Mouse (Mus musculus) heart, postnatal 0 days (tissue): ENCODE results near the gene Slc44a3. TPM values are rescaled to one million over a fixed set of nuclear protein-coding genes. Genes with fewer than 3 reads are reported as not detected.
"Not testable (repeated sequence)": the region's sequence is repeated elsewhere in the genome, so short reads cannot be mapped to it uniquely, and the experiment has no call there.

ENCODE experiments used
- ATAC-seq: fragments of 200-750 bp; cut with Nextera tagmentation; 2 replicates; pipeline ENCODE4 v1.8.0; 2017; ENCODE audit warnings: low read depth, moderate number of reproducible peaks, moderate library complexity; ENCODE audit not compliant: insufficient read depth
- DNase-seq: peaks from one replicate; pipeline ENCODE4 v3.0.0-alpha.2; 2016; ENCODE audit warnings: low spot score
- H3K27ac ChIP-seq: fragments of 300-500 bp; sonication (generic); 2 replicates; pipeline ENCODE4 v1.5.1; 2014; ENCODE audit warnings: low read depth, mild to moderate bottlenecking
- H3K27me3 ChIP-seq: fragments of 300-500 bp; sonication (generic); 2 replicates; pipeline ENCODE4 v1.6.1; 2014; ENCODE audit warnings: low read length, mixed read lengths; ENCODE audit not compliant: control insufficient read depth, insufficient read depth
- H3K36me3 ChIP-seq: fragments of 300-500 bp; sonication (generic); replicated peaks from 2 replicates; pipeline ENCODE4 v1.6.1; 2014; ENCODE audit warnings: low read length, mixed read lengths; ENCODE audit not compliant: control insufficient read depth, insufficient read depth
- H3K4me1 ChIP-seq: fragments of 300-500 bp; sonication (generic); 2 replicates; pipeline ENCODE4 v1.6.1; 2014; ENCODE audit warnings: antibody characterized with exemption; ENCODE audit not compliant: control insufficient read depth, insufficient read depth
- H3K4me2 ChIP-seq: fragments of 300-500 bp; sonication (generic); 2 replicates; pipeline ENCODE4 v1.6.1; 2014; ENCODE audit warnings: low read depth, mild to moderate bottlenecking, low read length, moderate library complexity
- H3K4me3 ChIP-seq: fragments of 300-500 bp; sonication (generic); 2 replicates; pipeline ENCODE4 v1.5.1; 2014; ENCODE audit warnings: low read depth, low read length
- H3K9ac ChIP-seq: fragments of 300-500 bp; sonication (generic); replicated peaks from 2 replicates; pipeline ENCODE4 v1.6.1; 2014; ENCODE audit warnings: low read depth, low read length, mixed read lengths
- H3K9me3 ChIP-seq: fragments of 300-500 bp; sonication (generic); replicated peaks from 2 replicates; pipeline ENCODE4 v1.6.1; 2016; ENCODE audit warnings: low read length; ENCODE audit not compliant: control insufficient read depth
- CTCF ChIP-seq: IDR thresholded peaks from 2 replicates; pipeline ENCODE4 v1.5.1; 2016; ENCODE audit warnings: antibody characterized with exemption, control low read depth, low read depth
- EP300 ChIP-seq: IDR thresholded peaks from 2 replicates; pipeline ENCODE4 v1.6.1; 2016; ENCODE audit warnings: antibody characterized with exemption, low read depth
- WGBS: fragments of 180-500 bp; shearing (Covaris S2); extraction: QIAGEN DNeasy Blood & Tissue Kit; methylation state at CpG from one replicate; pipeline ENCODE4 v1.1.7; 2014; 5-methylcytosine and 5-hydroxymethylcytosine counted together
- polyA plus RNA-seq: library from polyadenylated mRNA; unstranded; fragments of >200 nt; fragmentation: Nextera tagmentation; extraction: Ambion mirVana; gene quantifications from 2 replicates; pipeline ENCODE4 v1.2.1, GENCODE M21; 2015
- total RNA-seq: library from RNA; depleted of rRNA; stranded (reverse); fragments of >200 nt; gene quantifications from 2 replicates; pipeline ENCODE4 v1.2.3, GENCODE M21; 2014; ENCODE audit warnings: low replicate concordance

Slc44a3 gene
- total and polyA plus RNA-seq, 2 experiments from 2014 or later, result 0.79 to 6.0 TPM

GRCm38 (mm10) chr3:121552723-121553122, 20.5 kb upstream of the Slc44a3 start:
- Histone ChIP-seq H3K4me1 (peaks cover 7% of the 10 kb centered on the region), H3K27me3 (no peaks in the 10 kb centered on the region), H3K4me2 (no peak overlapping the region), H3K4me3 (no peak overlapping the region), H3K9me3 (no peaks in the 10 kb centered on the region), H3K9ac (no peak overlapping the region), H3K27ac (no peak overlapping the region), H3K36me3 (no peaks in the 10 kb centered on the region)
- WGBS, result 50% methylated on average over 11 of the region's 11 CpGs
- TF ChIP-seq EP300 (no peak), CTCF (no peak)
- ATAC-seq (no peak), DNase-seq (no peak)

- Histone ChIP-seq H3K36me3 (no peaks in the 10 kb centered on the region), H3K9ac (no peak overlapping the region), H3K9me3 (no peaks in the 10 kb centered on the region), H3K4me1 (peaks cover 6% of the 10 kb centered on the region), H3K4me3 (no peak overlapping the region), H3K27ac (no peak overlapping the region), H3K4me2 (no peak overlapping the region), H3K27me3 (no peaks in the 10 kb centered on the region)
- DNase-seq, result no peak
- no peak for ATAC-seq
- TF ChIP-seq EP300 (no peak), CTCF (peak; percentile 80)
- WGBS, result 10% methylated on average over 1 of the region's 1 CpGs
Observed at GRCm38 (mm10) chr3:121550370-121550769, 18.2 kb upstream of the Slc44a3 start.

- Histone ChIP-seq H3K4me1 (peaks cover 6% of the 10 kb centered on the region), H3K9ac (no peak overlapping the region), H3K36me3 (no peaks in the 10 kb centered on the region), H3K9me3 (no peaks in the 10 kb centered on the region), H3K27me3 (no peaks in the 10 kb centered on the region), H3K4me3 (no peak overlapping the region; the same call in 1 of the 2 replicates), H3K4me2 (peak overlapping the region; percentile 22), H3K27ac (peak overlapping the region; percentile 59)
- DNase-seq (no peak), ATAC-seq (no peak)
- WGBS, result 32% methylated on average over 15 of the region's 15 CpGs
- TF ChIP-seq EP300, result no peak
- no peak for TF ChIP-seq CTCF
Observed at GRCm38 (mm10) chr3:121547851-121548624, 15.8 kb upstream of the Slc44a3 start.

- Histone ChIP-seq H3K4me2 (0 out of 2 replicates have a peak overlapping the region, but pooled peaks have one; percentile 3), H3K4me3 (no peak overlapping the region), H3K27ac (no peak overlapping the region), H3K4me1 (no peaks in the 10 kb centered on the region), H3K9ac (no peak overlapping the region), H3K36me3 (no peaks in the 10 kb centered on the region), H3K27me3 (no peaks in the 10 kb centered on the region), H3K9me3 (no peaks in the 10 kb centered on the region)
- no peak for DNase-seq
- WGBS, result 66% methylated on average over 5 of the region's 5 CpGs
- ATAC-seq, result no peak
- TF ChIP-seq CTCF (no peak), EP300 (no peak)
Observed at GRCm38 (mm10) chr3:121540621-121541020, 8.4 kb upstream of the Slc44a3 start.

- DNase-seq, result peak; percentile 67
- no peak overlapping the region for H3K9ac ChIP-seq
- H3K4me2 ChIP-seq, result 0 out of 2 replicates have a peak overlapping the region, but pooled peaks have one; percentile 3
- 0 out of 2 replicates have a peak overlapping the region, but pooled peaks have one; percentile 8 for H3K27ac ChIP-seq
- no peaks in the 10 kb centered on the region for H3K36me3 ChIP-seq
- peak; percentile 75 for ATAC-seq
- WGBS, result 11% methylated on average over 8 of the region's 8 CpGs
- H3K4me3 ChIP-seq, result no peak overlapping the region
- H3K9me3 ChIP-seq, result no peaks in the 10 kb centered on the region
- no peaks in the 10 kb centered on the region for H3K4me1 ChIP-seq
- TF ChIP-seq EP300 (no peak), CTCF (peak; percentile 54)
- no peaks in the 10 kb centered on the region for H3K27me3 ChIP-seq
Observed at GRCm38 (mm10) chr3:121539871-121540431, 7.7 kb upstream of the Slc44a3 start.

GRCm38 (mm10) chr3:121538847-121539246, 6.6 kb upstream of the Slc44a3 start:
- WGBS, result 96% methylated on average over 3 of the region's 3 CpGs
- not testable (repeated sequence) for H3K4me1 ChIP-seq, H3K4me3 ChIP-seq, H3K9me3 ChIP-seq, H3K9ac ChIP-seq, H3K27ac ChIP-seq, H3K27me3 ChIP-seq, H3K4me2 ChIP-seq, ATAC-seq, DNase-seq, H3K36me3 ChIP-seq
